Mouse (Mus musculus): ENCODE data around the gene Arid5b.

DNA sequence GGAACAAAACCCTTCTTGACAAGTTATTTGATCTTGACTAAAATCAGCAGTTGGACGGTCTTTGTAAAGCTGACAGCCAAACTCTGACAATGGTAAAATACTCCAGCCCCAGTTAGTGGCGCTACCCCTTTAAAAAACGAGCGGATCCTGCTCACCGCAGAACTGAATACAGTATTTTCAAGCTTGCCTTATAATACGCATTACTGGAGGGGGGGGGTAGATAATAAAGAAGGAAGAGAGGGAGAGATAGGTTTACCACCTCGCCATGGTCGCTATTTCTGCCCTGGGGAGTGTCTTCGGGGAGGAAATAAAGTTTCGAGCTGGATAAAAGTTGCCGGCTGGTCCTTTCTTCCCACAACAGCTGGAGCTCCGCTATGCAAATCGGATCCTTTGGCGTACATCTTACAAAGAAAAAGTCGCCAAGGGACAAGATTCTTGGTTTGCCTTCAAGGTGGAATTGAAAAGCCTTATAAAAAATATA lies 829 bp downstream of the Arid5b start:
- no peak for TF ChIP-seq CTCF (IDR thresholded peaks at IDR 0.05; ENCODE audit: borderline replicate concordance, control insufficient read depth, extremely low read depth, insufficient read depth, low read length, poor library complexity)
- TF ChIP-seq POLR2A (IDR thresholded peaks at IDR 0.05; ENCODE audit: control insufficient read depth, extremely low read depth, insufficient read depth, low read length, poor library complexity), result no peak
